Mouse (Mus musculus): Measurements from ENCODE around the gene Rrm1. TPM values are rescaled to one million over a fixed set of nuclear protein-coding genes. Genes with fewer than 3 reads are reported as not detected.
"Not testable (repeated sequence)": the region's sequence is repeated elsewhere in the genome, so short reads cannot be mapped to it uniquely, and the experiment has no call there.

Rrm1 gene
- 223 and 242 TPM in 2 replicates for polyA plus RNA-seq (2015; fragmentation: Nextera tagmentation; extraction: Ambion mirVana)

- Histone ChIP-seq H3K9me3 (replicated peaks) (no peaks in the 10 kb centered on the region), H3K27me3 (no peaks in the 10 kb centered on the region), H3K27ac (peak within 1 kb of the TSS; percentile 94), H3K36me3 (peaks cover 28% of the 10 kb centered on the region), H3K9ac (peak within 1 kb of the TSS; percentile 96), H3K4me2 (peak within 1 kb of the TSS; percentile 92), H3K4me1 (replicated peaks) (peaks cover 29% of the 10 kb centered on the region), H3K4me3 (replicated peaks) (peak within 1 kb of the TSS; percentile 86)
- peak; percentile 90 for ATAC-seq (ENCODE audit: low read depth)
- under 1% methylated on average over 56 of the region's 56 CpGs for WGBS (ENCODE audit: insufficient replicate concordance)
- DNase-seq: peak; percentile 93
Measured at GRCm38 (mm10) chr7:102441657-102442391, at the start of gene Rrm1. Gene Rrm1 (plus strand): TSS chr7:102441695.

- H3K27ac ChIP-seq: no peak overlapping the region
- H3K9ac ChIP-seq: no peak overlapping the region
- H3K9me3 ChIP-seq (replicated peaks): no peaks in the 10 kb centered on the region
- H3K4me3 ChIP-seq (replicated peaks): no peak overlapping the region
- H3K4me1 ChIP-seq (replicated peaks): peaks cover 7% of the 10 kb centered on the region
- DNase-seq (no peak), ATAC-seq (ENCODE audit: low read depth) (no peak)
- H3K4me2 ChIP-seq: no peak overlapping the region
- no peaks in the 10 kb centered on the region for H3K27me3 ChIP-seq
- 56% methylated on average over 2 of the region's 2 CpGs for WGBS (ENCODE audit: insufficient replicate concordance)
- no peaks in the 10 kb centered on the region for H3K36me3 ChIP-seq
Measured at GRCm38 (mm10) chr7:102393898-102394297, 47.6 kb upstream of the Rrm1 start.

DNA sequence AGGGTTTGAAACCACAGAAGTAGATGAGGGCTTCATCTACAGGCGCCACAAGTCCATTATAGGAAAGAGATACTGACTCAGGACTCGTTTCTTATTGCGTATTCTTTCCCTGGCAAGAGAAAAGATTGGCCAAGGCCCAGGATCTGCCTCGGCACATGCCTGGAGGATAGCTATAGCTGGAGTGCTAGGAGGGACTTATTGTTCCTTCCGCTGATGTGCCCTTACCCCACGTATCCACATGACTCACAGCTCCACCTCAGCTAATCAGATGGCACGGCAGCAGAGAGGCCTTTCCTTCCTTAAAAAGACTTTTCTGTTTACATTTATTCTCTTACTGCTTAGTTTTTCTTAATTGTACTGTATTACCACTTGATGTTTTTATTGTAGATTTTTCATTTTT is 45.6 kb upstream of the Rrm1 start:
- ATAC-seq (ENCODE audit: low read depth): no peak
- H3K27me3 ChIP-seq: no peaks in the 10 kb centered on the region
- no peak overlapping the region for H3K4me2 ChIP-seq
- H3K4me3 ChIP-seq (replicated peaks): no peak overlapping the region
- no peaks in the 10 kb centered on the region for H3K9me3 ChIP-seq (replicated peaks)
- no peak for DNase-seq
- H3K36me3 ChIP-seq: no peaks in the 10 kb centered on the region
- H3K9ac ChIP-seq: no peak overlapping the region
- H3K27ac ChIP-seq: no peak overlapping the region
- H3K4me1 ChIP-seq (replicated peaks): peaks cover 11% of the 10 kb centered on the region
- 54% methylated on average over 7 of the region's 7 CpGs for WGBS (ENCODE audit: insufficient replicate concordance)

DNA sequence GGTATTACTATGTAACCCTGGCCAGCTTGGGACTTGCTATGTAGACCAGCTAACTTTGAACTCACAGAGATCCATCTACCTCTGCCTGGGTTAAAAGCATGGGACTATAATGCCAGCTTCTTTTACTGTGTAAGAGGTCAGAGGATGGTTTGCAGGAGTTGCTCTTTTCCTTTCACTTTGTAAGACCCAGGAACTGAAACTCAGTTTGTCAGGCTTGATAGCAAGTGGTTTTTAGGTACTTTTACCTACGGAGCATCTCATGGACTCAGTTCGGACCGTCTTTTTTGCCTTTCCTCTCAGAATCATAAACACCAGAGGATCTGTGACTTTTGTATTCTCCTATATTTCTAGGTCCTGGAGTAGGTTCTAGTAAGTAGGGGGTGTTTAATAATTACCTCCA is 45.2 kb upstream of the Rrm1 start:
- Histone ChIP-seq H3K9me3 (replicated peaks) (no peaks in the 10 kb centered on the region), H3K36me3 (no peaks in the 10 kb centered on the region), H3K9ac (no peak overlapping the region), H3K4me2 (no peak overlapping the region), H3K4me3 (replicated peaks) (no peak overlapping the region), H3K27ac (no peak overlapping the region), H3K4me1 (replicated peaks) (peaks cover 11% of the 10 kb centered on the region), H3K27me3 (no peaks in the 10 kb centered on the region)
- no peak for DNase-seq
- ATAC-seq (ENCODE audit: low read depth): no peak
- WGBS (ENCODE audit: insufficient replicate concordance): 97% methylated on average over 3 of the region's 3 CpGs

DNA sequence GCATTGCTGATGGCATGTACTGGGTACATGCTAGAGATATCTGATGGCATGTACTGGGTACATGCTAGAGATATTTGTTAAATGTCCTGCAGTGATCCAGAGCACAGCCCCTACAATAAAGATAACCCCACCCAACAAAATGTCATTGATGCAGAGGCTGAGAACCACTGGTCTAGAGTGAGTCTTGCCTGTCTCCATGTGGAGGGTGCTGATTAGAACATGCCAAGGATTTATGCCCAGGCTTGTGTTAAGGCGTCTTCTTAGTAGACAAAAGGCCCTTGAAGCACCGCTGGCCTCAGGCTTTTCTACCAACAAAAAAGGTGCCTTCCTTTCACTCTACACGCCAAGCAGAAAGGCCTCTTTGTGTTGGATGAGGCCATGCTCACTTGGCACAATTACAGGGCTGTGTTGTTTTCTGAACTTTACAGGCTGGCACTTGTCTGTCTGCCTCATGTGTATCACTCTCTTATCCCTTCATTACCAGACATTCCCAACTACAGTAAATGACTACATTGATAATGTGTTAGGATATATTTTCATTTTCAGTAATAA is 42.2 kb upstream of the Rrm1 start:
- H3K4me3 ChIP-seq (replicated peaks): no peak overlapping the region
- peaks cover 11% of the 10 kb centered on the region for H3K4me1 ChIP-seq (replicated peaks)
- no peaks in the 10 kb centered on the region for H3K36me3 ChIP-seq
- ATAC-seq (ENCODE audit: low read depth) (peak; percentile 54; the same call in 1 of the 2 replicates), DNase-seq (no peak)
- no peak overlapping the region for H3K27ac ChIP-seq
- H3K9ac ChIP-seq: no peak overlapping the region
- H3K9me3 ChIP-seq (replicated peaks): no peaks in the 10 kb centered on the region
- no peaks in the 10 kb centered on the region for H3K27me3 ChIP-seq
- 64% methylated on average over 3 of the region's 3 CpGs for WGBS (ENCODE audit: insufficient replicate concordance)
- H3K4me2 ChIP-seq: no peak overlapping the region

- WGBS (ENCODE audit: insufficient replicate concordance): 84% methylated on average over 2 of the region's 2 CpGs
- ATAC-seq (ENCODE audit: low read depth) (no peak), DNase-seq (no peak)
- H3K4me1 ChIP-seq (replicated peaks): peaks cover 10% of the 10 kb centered on the region
- H3K4me2 ChIP-seq: no peak overlapping the region
- H3K4me3 ChIP-seq (replicated peaks): no peak overlapping the region
- no peaks in the 10 kb centered on the region for H3K27me3 ChIP-seq
- H3K9ac ChIP-seq: no peak overlapping the region
- no peaks in the 10 kb centered on the region for H3K9me3 ChIP-seq (replicated peaks)
- H3K36me3 ChIP-seq: no peaks in the 10 kb centered on the region
- H3K27ac ChIP-seq: no peak overlapping the region
Measured at GRCm38 (mm10) chr7:102404118-102404517, 37.4 kb upstream of the Rrm1 start.

GRCm38 (mm10) chr7:102407440-102407839 is 34.1 kb upstream of the Rrm1 start:
- no peaks in the 10 kb centered on the region for H3K27me3 ChIP-seq
- no peak for ATAC-seq (ENCODE audit: low read depth)
- peaks cover 5% of the 10 kb centered on the region; the same call in 1 of the 2 replicates for H3K36me3 ChIP-seq
- H3K4me3 ChIP-seq (replicated peaks): no peak overlapping the region
- H3K9me3 ChIP-seq (replicated peaks): no peaks in the 10 kb centered on the region
- H3K4me1 ChIP-seq (replicated peaks): peaks cover 8% of the 10 kb centered on the region
- no peak for DNase-seq
- H3K4me2 ChIP-seq: no peak overlapping the region
- H3K9ac ChIP-seq: no peak overlapping the region
- H3K27ac ChIP-seq: no peak overlapping the region

GRCm38 (mm10) chr7:102415272-102415671 is 26.2 kb upstream of the Rrm1 start:
- H3K4me1 ChIP-seq (replicated peaks); H3K36me3 ChIP-seq; H3K4me2 ChIP-seq; H3K4me3 ChIP-seq (replicated peaks); ATAC-seq (ENCODE audit: low read depth); H3K27ac ChIP-seq; H3K9me3 ChIP-seq (replicated peaks); H3K9ac ChIP-seq; H3K27me3 ChIP-seq; DNase-seq: not testable (repeated sequence)
- 81% methylated on average over 9 of the region's 9 CpGs for WGBS (ENCODE audit: insufficient replicate concordance)

- peaks cover 5% of the 10 kb centered on the region; the same call in 1 of the 2 replicates for H3K36me3 ChIP-seq
- no peaks in the 10 kb centered on the region for H3K27me3 ChIP-seq
- H3K4me1 ChIP-seq (replicated peaks): peaks cover 7% of the 10 kb centered on the region
- DNase-seq (no peak), ATAC-seq (ENCODE audit: low read depth) (no peak)
- H3K4me2 ChIP-seq: no peak overlapping the region
- H3K9me3 ChIP-seq (replicated peaks): no peaks in the 10 kb centered on the region
- no peak overlapping the region for H3K4me3 ChIP-seq (replicated peaks)
- no peak overlapping the region for H3K9ac ChIP-seq
- H3K27ac ChIP-seq: no peak overlapping the region
- 74% methylated on average over 6 of the region's 6 CpGs for WGBS (ENCODE audit: insufficient replicate concordance)
Measured at GRCm38 (mm10) chr7:102415841-102416240, 25.7 kb upstream of the Rrm1 start.

DNA sequence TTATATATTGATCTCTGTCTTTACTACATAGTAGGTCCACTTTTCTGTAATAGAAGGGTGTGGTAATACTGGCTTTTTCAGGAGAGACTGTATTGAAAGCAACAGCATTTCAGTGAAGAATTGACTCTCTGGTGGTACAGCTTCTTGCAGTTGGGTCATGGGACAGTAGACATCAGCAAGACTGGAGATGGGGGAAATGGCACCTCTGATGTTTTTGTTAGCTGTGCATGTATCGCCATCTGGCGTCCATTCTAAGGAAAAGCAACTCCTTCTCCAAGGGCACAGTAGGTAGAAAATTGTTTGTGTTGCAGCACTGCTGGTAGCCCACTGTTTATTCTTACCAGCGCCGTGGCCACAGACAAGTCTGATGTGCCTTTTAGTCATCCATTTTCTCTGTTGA is 24.1 kb upstream of the Rrm1 start:
- ATAC-seq (ENCODE audit: low read depth) (0 out of 2 replicates have a peak, but pooled peaks have one; percentile 18), DNase-seq (peak; percentile 36)
- no peaks in the 10 kb centered on the region for H3K27me3 ChIP-seq
- no peak overlapping the region for H3K4me2 ChIP-seq
- no peak overlapping the region for H3K27ac ChIP-seq
- WGBS (ENCODE audit: insufficient replicate concordance): 4% methylated on average over 4 of the region's 4 CpGs
- no peak overlapping the region for H3K9ac ChIP-seq
- H3K36me3 ChIP-seq: no peaks in the 10 kb centered on the region
- no peak overlapping the region for H3K4me3 ChIP-seq (replicated peaks)
- H3K4me1 ChIP-seq (replicated peaks): peaks cover 7% of the 10 kb centered on the region
- H3K9me3 ChIP-seq (replicated peaks): no peaks in the 10 kb centered on the region

DNA sequence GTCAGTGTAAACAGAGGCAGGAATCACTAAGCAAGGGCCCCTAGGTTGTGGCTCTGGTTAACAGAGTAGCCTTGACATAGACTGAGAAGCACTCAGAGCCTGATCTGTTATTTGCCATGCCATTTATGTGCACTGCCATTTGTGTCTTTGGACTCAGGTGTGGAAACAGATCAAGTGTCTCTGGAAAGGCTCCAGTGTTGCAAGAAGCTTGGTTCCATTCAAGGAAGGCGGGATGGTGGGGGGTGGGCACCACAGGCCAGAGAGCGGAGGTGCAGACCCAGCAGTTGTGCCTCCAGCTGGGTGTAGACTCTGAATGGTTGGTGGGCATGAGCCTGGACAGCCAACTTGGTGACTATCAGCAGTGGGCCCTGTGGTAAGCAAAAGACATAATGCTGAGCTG is 19.5 kb upstream of the Rrm1 start:
- WGBS (ENCODE audit: insufficient replicate concordance): 88% methylated on average over 2 of the region's 2 CpGs
- Histone ChIP-seq H3K9ac (no peak overlapping the region), H3K4me3 (replicated peaks) (no peak overlapping the region), H3K36me3 (no peaks in the 10 kb centered on the region), H3K27me3 (no peaks in the 10 kb centered on the region), H3K27ac (no peak overlapping the region), H3K9me3 (replicated peaks) (no peaks in the 10 kb centered on the region), H3K4me1 (replicated peaks) (peaks cover 7% of the 10 kb centered on the region), H3K4me2 (no peak overlapping the region)
- no peak for DNase-seq
- ATAC-seq (ENCODE audit: low read depth): no peak
